Mouse (Mus musculus) stomach, postnatal 0 days (tissue): ENCODE measurements at regions not wholly inside any gene's neighbourhood (a gene's known extent, or its start where the extent isn't known, plus 50 kb on each side); places are given as distances from the start of the nearest gene placed in this dataset.
"Not testable (repeated sequence)": the region's sequence is repeated elsewhere in the genome, so short reads cannot be mapped to it uniquely, and the experiment has no call there.

Source experiments
- CTCF ChIP-seq: IDR thresholded peaks from 2 replicates; pipeline ENCODE4 v1.5.1; 2016; ENCODE audit warnings: antibody characterized with exemption, low read depth, mild to moderate bottlenecking, moderate library complexity
- EP300 ChIP-seq: optimal IDR thresholded peaks from 2 replicates; pipeline ENCODE3; 2016; ENCODE audit warnings: antibody characterized with exemption

DNA sequence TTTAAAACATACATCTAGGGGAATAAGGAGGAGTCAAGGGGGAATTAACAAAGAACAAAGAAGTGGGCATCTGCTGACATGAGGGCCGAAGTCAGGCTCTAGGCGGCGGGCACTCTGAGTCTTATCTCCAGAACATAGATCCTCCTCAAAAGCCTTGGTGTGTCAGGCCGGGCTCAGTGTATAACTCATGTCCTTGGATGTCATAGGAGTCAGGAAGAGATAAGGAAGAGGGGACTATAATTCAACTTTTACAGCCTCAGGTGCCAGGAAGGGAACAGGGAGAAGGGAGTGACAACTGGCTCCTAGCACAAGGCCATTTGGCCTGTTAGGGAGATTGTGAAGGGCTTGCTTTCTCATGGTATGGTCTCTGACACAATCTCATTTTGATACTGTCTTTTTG lies 185.9 kb upstream of the Ube2e2 start:
- not testable (repeated sequence) for TF ChIP-seq EP300, CTCF
